ENCODE assay signal across 9 mouse cellular contexts in genomic region chr14:100213066-100213465, GRCm38 (mm10).
DNase-seq lines count a peak whose midpoint lies in the region; TF ChIP-seq lines count a peak whose summit lies in the region.
"Had no signal": no experiment of that assay in that cellular context is flagged by ENCODE, and none has a peak within 500 bp of the region (broad histone marks: within the 10 kb centered on the region; RNA-seq: fewer than 3 reads in every experiment).

No protein-coding gene starts in this region.

- no peak for TF ChIP-seq CTCF in thymus, adult 2 months (IDR thresholded peaks at IDR 0.05; ENCODE audit: borderline replicate concordance, control insufficient read depth, extremely low read depth, insufficient read depth, low read length, poor library complexity)

- no peak overlapping the region for H3K27ac ChIP-seq in heart, embryonic 10.5 days
- H3K27ac ChIP-seq in thymus, adult 2 months (ENCODE audit: control insufficient read depth, insufficient read depth, low read length) = no peak overlapping the region
- H3K27ac ChIP-seq: embryonic facial prominence, embryonic 13.5 days had no signal

- no peaks in the 10 kb centered on the region for H3K27me3 ChIP-seq in heart, embryonic 10.5 days (ENCODE audit: insufficient read depth, poor library complexity, severe bottlenecking)
- H3K27me3 ChIP-seq in thymus, adult 2 months (ENCODE audit: control insufficient read depth, insufficient read depth, low read length) = no peaks in the 10 kb centered on the region
- H3K27me3 ChIP-seq: embryonic facial prominence, embryonic 13.5 days had no signal

- H3K9me3 ChIP-seq in heart, embryonic 10.5 days = no peaks in the 10 kb centered on the region
- H3K9me3 ChIP-seq: embryonic facial prominence, embryonic 13.5 days had no signal

- WGBS in heart, embryonic 10.5 days = 78% methylated on average over 7 of the region's 7 CpGs
- WGBS in thymus, adult 2 months = 67% methylated on average over 7 of the region's 7 CpGs

- no peak overlapping the region for H3K4me3 ChIP-seq in heart, embryonic 10.5 days
- no peak overlapping the region for H3K4me3 ChIP-seq in thymus, adult 2 months (ENCODE audit: control insufficient read depth, insufficient read depth, low read length)
- H3K4me3 ChIP-seq: embryonic facial prominence, embryonic 13.5 days had no signal

- peak; percentile 72 to 77 for DNase-seq in heart, adult 18-20 months
- DNase-seq in heart, embryonic 10.5 days (ENCODE audit: low spot score) = no peak
- DNase-seq in R1 (ENCODE audit: low read depth, low spot score) (peak; percentile 73), MN1 (ENCODE audit: low spot score) (no peak)
- peak; percentile 34 to 48 for DNase-seq in heart, postnatal 10 days
- DNase-seq in left cerebral cortex, postnatal 36 days (ENCODE audit: low spot score in 2 of 2) = peak; percentile 41 to 53
- no peak for DNase-seq in thymus, adult 2 months
- no peak for DNase-seq in testis, postnatal 10 days (ENCODE audit: low spot score)

- H3K4me1 ChIP-seq in heart, embryonic 10.5 days = peaks cover 17% of the 10 kb centered on the region
- H3K4me1 ChIP-seq in thymus, adult 2 months (replicated peaks; ENCODE audit: control insufficient read depth, insufficient read depth, low read length) = no peaks in the 10 kb centered on the region

- intact Hi-C loops in heart, postnatal 10 days (cut with DNase I) = loop anchor here (5.0 kb wide), 1 partner anchor 69 kb away; the partner anchor contains the start of gene Klf12
- intact Hi-C loops in left cerebral cortex, postnatal 36 days (cut with DNase I) = loop anchor here (5.0 kb wide), 1 partner anchor 69 kb away; the partner anchor contains the start of gene Klf12

- no peaks in the 10 kb centered on the region for H3K36me3 ChIP-seq in heart, embryonic 10.5 days
- no peaks in the 10 kb centered on the region for H3K36me3 ChIP-seq in thymus, adult 2 months (ENCODE audit: control insufficient read depth, insufficient read depth, low read length)
- H3K36me3 ChIP-seq: embryonic facial prominence, embryonic 13.5 days had no signal

- TF ChIP-seq POLR2A in thymus, adult 2 months (IDR thresholded peaks at IDR 0.05; ENCODE audit: control insufficient read depth, extremely low read depth, insufficient read depth, low read length, poor library complexity) = no peak

Comparison
In these comparisons a context has a peak if more than half of its experiments do, and no peak if none do; other contexts are left out.
1. DNase-seq: peak in heart, adult 18-20 months (2 of 2), R1 (single experiment), heart, postnatal 10 days (2 of 2) and left cerebral cortex, postnatal 36 days (2 of 2); none in heart, embryonic 10.5 days (single experiment), MN1 (single experiment), thymus, adult 2 months (single experiment) and testis, postnatal 10 days (single experiment).